Mouse (Mus musculus) heart, embryonic 12.5 days (tissue): ENCODE measurements around the gene Trpv5. TPM values are rescaled to one million over a fixed set of nuclear protein-coding genes. Genes with fewer than 3 reads are reported as not detected.

Experiments used
- ATAC-seq: fragments of 200-750 bp; cut with Nextera tagmentation; 2 replicates; pipeline ENCODE4 v1.8.0; 2017; ENCODE audit warnings: moderate TSS enrichment, moderate library complexity; ENCODE audit not compliant: insufficient number of reproducible peaks, low FRiP score
- H3K27ac ChIP-seq: fragments of 300-500 bp; sonication (generic); 2 replicates; pipeline ENCODE4 v1.5.1; 2016; ENCODE audit warnings: mild to moderate bottlenecking, moderate library complexity; ENCODE audit not compliant: poor library complexity, severe bottlenecking
- H3K27me3 ChIP-seq: fragments of 300-500 bp; sonication (generic); replicated peaks from 2 replicates; pipeline ENCODE4 v1.6.1; 2016; ENCODE audit warnings: mild to moderate bottlenecking, moderate library complexity
- H3K36me3 ChIP-seq: fragments of 300-500 bp; sonication (generic); 2 replicates; pipeline ENCODE4 v1.6.1; 2016; ENCODE audit warnings: mild to moderate bottlenecking, moderate library complexity
- H3K4me1 ChIP-seq: fragments of 300-500 bp; sonication (generic); replicated peaks from 2 replicates; pipeline ENCODE4 v1.6.1; 2016; ENCODE audit warnings: mild to moderate bottlenecking
- H3K4me2 ChIP-seq: fragments of 300-500 bp; sonication (generic); 2 replicates; pipeline ENCODE4 v1.6.1; 2016; ENCODE audit warnings: mild to moderate bottlenecking, moderate library complexity
- H3K4me3 ChIP-seq: fragments of 300-500 bp; sonication (generic); 2 replicates; pipeline ENCODE4 v1.5.1; 2016; ENCODE audit warnings: mild to moderate bottlenecking
- H3K9ac ChIP-seq: fragments of 300-500 bp; sonication (generic); 2 replicates; pipeline ENCODE4 v1.6.1; 2016; ENCODE audit warnings: mild to moderate bottlenecking, moderate library complexity
- H3K9me3 ChIP-seq: fragments of 300-500 bp; sonication (generic); replicated peaks from 2 replicates; pipeline ENCODE4 v1.6.1; 2016; ENCODE audit warnings: mild to moderate bottlenecking, moderate library complexity
- WGBS: fragments of 180-500 bp; shearing (Covaris S2); methylation state at CpG from one replicate; pipeline ENCODE4 v1.1.7; 2016; 5-methylcytosine and 5-hydroxymethylcytosine counted together
- polyA plus RNA-seq: library from polyadenylated mRNA; unstranded; fragments of >200 nt; fragmentation: Nextera tagmentation; extraction: Ambion mirVana; gene quantifications from 2 replicates; pipeline ENCODE4 v1.2.1, GENCODE M21; 2016

Gene Trpv5
- 0.08 TPM in 1 of 2 replicates, not detected in the other for polyA plus RNA-seq

DNA sequence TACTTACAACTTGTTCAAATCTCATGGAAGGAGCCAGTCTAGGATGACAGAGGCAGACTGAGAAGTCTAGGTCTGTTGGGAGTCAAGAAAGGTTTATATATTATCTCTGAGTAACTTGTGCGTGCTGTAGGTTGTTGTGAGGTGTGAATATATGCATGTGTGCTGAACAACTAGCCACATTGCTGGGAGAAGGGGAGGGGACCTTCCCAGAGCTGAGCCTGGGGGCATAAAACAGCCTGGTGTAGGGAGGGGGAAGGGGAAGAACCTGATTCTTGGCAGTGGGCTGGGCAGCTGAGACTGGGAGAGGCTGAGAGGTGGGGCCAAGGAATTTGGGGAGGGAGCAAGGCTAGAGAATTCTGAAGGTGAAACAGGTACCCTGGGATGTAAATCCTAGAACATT is at the start of gene Trpv5:
TSS of gene Trpv5 (minus strand) at position 101 of the 400 bp plus-strand sequence.
- no peak for ATAC-seq
- Histone ChIP-seq H3K9me3 (no peaks in the 10 kb centered on the region), H3K36me3 (no peaks in the 10 kb centered on the region), H3K4me1 (no peaks in the 10 kb centered on the region), H3K27ac (no peak within 1 kb of the TSS), H3K9ac (no peak within 1 kb of the TSS), H3K4me2 (no peak within 1 kb of the TSS), H3K27me3 (no peaks in the 10 kb centered on the region), H3K4me3 (no peak within 1 kb of the TSS)
- 70% methylated on average over 1 of the region's 1 CpGs for WGBS

DNA sequence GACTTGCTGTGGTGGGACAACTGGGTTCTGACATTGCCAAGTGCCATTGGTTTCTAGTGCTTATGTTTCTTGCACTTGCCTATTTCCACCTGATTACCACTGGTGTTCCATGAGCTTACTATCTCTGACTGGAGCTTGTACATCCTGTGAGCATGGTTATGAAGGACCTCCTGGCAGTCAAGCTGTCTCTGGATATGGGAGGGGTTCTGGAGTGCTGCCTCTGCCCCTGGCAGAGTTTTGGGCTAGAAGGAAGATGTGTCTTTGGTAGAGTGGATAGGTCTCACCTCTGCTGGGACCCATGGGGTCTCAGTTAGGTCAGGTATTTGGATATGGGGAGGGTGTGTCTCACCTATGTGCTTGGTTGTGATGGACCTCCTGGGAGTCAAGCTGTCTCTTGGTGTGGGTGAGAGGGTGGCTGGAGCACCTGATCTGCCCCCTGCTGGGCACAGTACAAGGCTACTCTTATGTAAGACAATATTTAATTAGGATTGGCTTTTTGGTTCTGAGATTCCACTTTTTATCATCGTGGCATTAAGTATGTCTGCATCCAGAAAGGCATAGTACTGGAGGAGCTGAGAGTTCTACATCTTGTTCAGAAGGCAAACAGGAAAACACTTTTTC is 47.5 kb upstream of the Trpv5 start:
- no peak for ATAC-seq
- no peak overlapping the region for H3K9ac ChIP-seq
- H3K4me1 ChIP-seq, result no peaks in the 10 kb centered on the region
- H3K36me3 ChIP-seq, result no peaks in the 10 kb centered on the region
- 50% methylated on average over 1 of the region's 1 CpGs for WGBS
- no peaks in the 10 kb centered on the region for H3K27me3 ChIP-seq
- H3K27ac ChIP-seq, result no peak overlapping the region
- H3K9me3 ChIP-seq, result no peaks in the 10 kb centered on the region
- no peak overlapping the region for H3K4me2 ChIP-seq
- no peak overlapping the region for H3K4me3 ChIP-seq

DNA sequence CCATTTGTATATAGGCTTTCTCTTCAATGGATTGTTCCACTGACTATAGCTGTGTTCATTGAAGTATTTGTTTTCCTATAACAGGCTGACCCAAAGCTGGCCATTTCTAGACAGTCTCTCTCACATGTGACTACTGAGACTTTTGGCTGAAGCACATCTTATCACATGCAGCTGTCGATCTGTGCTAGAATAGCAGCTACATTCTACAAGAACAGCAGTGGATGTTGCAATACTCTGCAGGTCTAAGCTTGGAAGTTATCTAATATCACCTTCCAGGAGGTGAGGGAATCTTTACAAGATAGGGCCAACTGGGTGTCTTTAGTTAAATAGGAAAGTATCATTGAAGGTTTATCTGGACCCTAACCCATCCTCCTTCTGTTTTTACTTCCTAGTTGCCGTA is 40.9 kb upstream of the Trpv5 start:
- WGBS, result 65% methylated on average over 2 of the region's 2 CpGs
- Histone ChIP-seq H3K27me3 (no peaks in the 10 kb centered on the region), H3K4me1 (no peaks in the 10 kb centered on the region)

DNA sequence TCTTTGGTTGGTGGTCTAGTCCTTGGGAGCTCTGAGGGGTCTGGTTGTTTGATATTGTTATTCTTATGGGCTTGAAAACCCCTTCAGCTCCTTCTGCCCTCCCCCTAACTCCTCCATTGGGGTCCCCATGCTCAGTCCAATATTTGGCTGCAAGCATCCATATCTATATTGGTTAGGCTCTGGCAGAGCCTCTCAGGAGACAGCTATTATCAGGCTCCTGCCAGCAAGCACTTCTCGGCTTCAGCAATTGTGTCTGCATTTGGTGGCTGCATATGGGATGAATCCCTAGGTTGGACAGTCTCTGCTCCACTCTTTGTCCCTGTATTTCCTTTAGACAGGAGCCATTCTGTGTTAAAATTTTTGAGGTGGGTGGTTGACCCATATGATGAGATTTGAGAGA is 29.7 kb upstream of the Trpv5 start:
- Histone ChIP-seq H3K36me3 (no peaks in the 10 kb centered on the region), H3K27ac (no peak overlapping the region), H3K9ac (no peak overlapping the region), H3K27me3 (no peaks in the 10 kb centered on the region), H3K4me1 (no peaks in the 10 kb centered on the region), H3K4me2 (no peak overlapping the region), H3K4me3 (no peak overlapping the region), H3K9me3 (no peaks in the 10 kb centered on the region)
- no peak for ATAC-seq
- WGBS, result 52% methylated on average over 1 of the region's 1 CpGs

More for the DNA sequence above, 40.9 kb upstream of the Trpv5 start:
- H3K4me3 ChIP-seq, result no peak overlapping the region
- no peak overlapping the region for H3K4me2 ChIP-seq
- ATAC-seq, result no peak
- no peak overlapping the region for H3K27ac ChIP-seq
- H3K9me3 ChIP-seq, result 0 out of 2 replicates have a peak, but pooled peaks cover 4% of the 10 kb centered on the region
- H3K9ac ChIP-seq, result no peak overlapping the region
- no peaks in the 10 kb centered on the region for H3K36me3 ChIP-seq

DNA sequence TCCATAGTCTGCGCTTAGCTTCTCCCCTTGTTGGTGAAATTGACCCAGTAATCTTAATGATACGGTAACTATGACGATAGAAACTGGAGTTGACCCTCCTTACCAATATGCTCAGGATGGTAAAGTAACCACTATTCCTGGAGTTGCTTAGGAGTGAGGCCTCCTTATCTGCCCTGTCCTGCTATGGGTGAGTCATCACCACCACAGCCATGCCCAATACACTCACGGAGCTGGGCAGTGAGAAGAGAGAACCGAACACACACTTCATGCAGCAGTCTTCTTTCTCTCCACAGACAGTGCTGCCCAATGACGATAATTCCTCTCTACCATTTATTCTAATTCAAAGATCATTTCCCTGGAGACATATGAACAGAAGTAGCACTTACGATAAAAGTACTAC is 25.7 kb upstream of the Trpv5 start:
- H3K9ac ChIP-seq, result no peak overlapping the region
- WGBS, result 73% methylated on average over 7 of the region's 7 CpGs
- H3K36me3 ChIP-seq, result no peaks in the 10 kb centered on the region
- H3K27ac ChIP-seq, result 0 out of 2 replicates have a peak overlapping the region, but pooled peaks have one; percentile 51
- no peaks in the 10 kb centered on the region for H3K9me3 ChIP-seq
- no peak overlapping the region for H3K4me2 ChIP-seq
- no peaks in the 10 kb centered on the region for H3K4me1 ChIP-seq
- ATAC-seq, result peak; percentile 87
- H3K4me3 ChIP-seq, result no peak overlapping the region
- no peaks in the 10 kb centered on the region for H3K27me3 ChIP-seq

DNA sequence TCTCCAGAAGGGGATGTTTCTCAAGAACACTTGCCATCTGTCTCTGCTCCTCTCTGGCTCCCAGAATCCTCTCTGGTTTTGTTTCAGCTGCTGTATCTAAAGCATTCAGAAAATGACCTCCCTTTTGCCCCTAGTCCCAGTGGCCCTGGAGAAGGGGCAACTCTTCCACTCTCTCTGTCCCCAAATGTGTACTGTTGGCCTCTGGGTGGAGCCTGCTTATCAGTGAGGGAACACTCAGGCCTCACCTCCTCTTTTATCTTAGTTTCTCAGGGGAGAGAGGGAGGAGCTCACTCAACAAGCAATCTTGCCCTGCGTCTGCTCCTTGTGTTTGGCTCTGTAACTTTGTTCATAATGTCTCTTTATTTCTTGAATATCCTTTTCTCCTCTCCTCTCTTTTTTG is 23.6 kb upstream of the Trpv5 start, which contains the start of gene Kel:
TSS of gene Kel (minus strand) at position 217 of the 400 bp plus-strand sequence.
- Histone ChIP-seq H3K4me1 (no peaks in the 10 kb centered on the region), H3K36me3 (no peaks in the 10 kb centered on the region), H3K9me3 (no peaks in the 10 kb centered on the region), H3K9ac (no peak within 1 kb of the TSS), H3K4me3 (peak within 1 kb of the TSS; percentile 24), H3K27ac (peak within 1 kb of the TSS; percentile 51; the same call in 1 of the 2 replicates), H3K27me3 (no peaks in the 10 kb centered on the region), H3K4me2 (no peak within 1 kb of the TSS)
- WGBS, result 18% methylated on average over 1 of the region's 1 CpGs
- peak; percentile 89 for ATAC-seq

DNA sequence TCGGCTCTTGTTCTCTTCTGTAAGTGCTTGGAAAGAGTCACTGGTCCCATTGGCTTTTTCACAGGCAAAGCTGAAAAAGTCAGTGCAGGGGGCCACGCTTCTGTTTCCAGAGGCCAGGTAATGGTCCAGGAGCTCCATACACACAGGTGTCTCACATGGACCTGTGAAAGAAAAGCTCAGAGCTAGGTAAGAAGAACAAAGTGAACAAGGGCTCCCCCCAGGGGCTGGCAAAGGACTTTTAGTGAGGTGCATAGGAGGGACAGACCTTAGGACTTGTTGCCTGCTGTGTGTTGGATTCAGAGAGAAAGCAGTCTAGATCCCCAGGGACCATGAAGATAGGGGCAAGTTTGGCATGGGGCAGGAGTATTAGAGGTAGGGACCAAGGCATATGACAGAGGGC is 22.4 kb upstream of the Trpv5 start:
- no peak overlapping the region; the same call in 1 of the 2 replicates for H3K9ac ChIP-seq
- ATAC-seq, result peak; percentile 70; the same call in 1 of the 2 replicates
- H3K36me3 ChIP-seq, result no peaks in the 10 kb centered on the region
- WGBS, result 68% methylated on average over 2 of the region's 2 CpGs
- peak overlapping the region; percentile 20 for H3K4me3 ChIP-seq
- H3K27me3 ChIP-seq, result no peaks in the 10 kb centered on the region
- H3K4me1 ChIP-seq, result no peaks in the 10 kb centered on the region
- H3K27ac ChIP-seq, result peak overlapping the region; percentile 51; the same call in 1 of the 2 replicates
- no peak overlapping the region; the same call in 1 of the 2 replicates for H3K4me2 ChIP-seq
- no peaks in the 10 kb centered on the region for H3K9me3 ChIP-seq

DNA sequence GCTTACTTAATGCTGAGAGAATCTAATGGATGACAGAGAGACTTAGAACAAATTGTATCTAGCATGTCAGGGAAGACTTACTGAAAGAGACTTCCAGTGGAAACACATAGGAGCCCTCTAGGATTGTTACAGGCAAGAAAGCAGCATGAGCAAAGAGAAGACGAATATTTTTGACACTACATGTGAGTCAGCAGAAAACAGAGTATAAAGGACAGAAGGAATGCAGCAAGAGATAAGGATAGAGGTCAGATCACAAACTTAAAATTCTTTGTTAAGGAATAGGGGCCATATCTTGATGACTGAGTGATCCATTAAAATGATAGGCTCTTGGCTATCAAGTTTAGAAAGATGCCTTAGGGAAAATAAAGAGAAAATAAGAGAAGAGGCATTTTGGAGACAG is 20.7 kb upstream of the Trpv5 start:
- 56% methylated on average over 1 of the region's 1 CpGs for WGBS
- no peak for ATAC-seq
- Histone ChIP-seq H3K4me1 (no peaks in the 10 kb centered on the region), H3K27me3 (no peaks in the 10 kb centered on the region), H3K4me2 (no peak overlapping the region), H3K9me3 (no peaks in the 10 kb centered on the region), H3K36me3 (no peaks in the 10 kb centered on the region), H3K9ac (no peak overlapping the region), H3K4me3 (0 out of 2 replicates have a peak overlapping the region, but pooled peaks have one; percentile 20), H3K27ac (no peak overlapping the region)

DNA sequence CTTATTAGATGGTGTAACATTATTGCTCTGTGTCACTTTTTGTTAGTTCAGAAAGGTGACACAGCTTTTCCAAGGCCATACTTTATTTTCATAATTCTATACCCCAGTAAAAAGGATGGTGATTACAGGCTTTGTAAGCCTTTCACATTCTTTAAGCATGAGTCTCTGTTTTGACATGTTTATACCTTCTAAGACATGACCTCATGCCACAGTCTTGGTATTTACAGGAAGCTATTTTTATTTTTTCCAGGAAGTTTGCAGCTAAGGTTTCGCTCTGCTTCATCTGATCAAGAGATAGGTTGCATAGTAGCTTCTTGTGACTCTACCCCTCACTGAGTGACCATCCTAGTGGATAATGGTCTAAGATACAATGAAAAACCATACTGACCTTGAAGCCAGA is 13.8 kb upstream of the Trpv5 start:
- Histone ChIP-seq H3K9me3 (no peaks in the 10 kb centered on the region), H3K4me1 (no peaks in the 10 kb centered on the region), H3K4me2 (no peak overlapping the region), H3K27ac (no peak overlapping the region), H3K36me3 (no peaks in the 10 kb centered on the region), H3K9ac (no peak overlapping the region), H3K27me3 (no peaks in the 10 kb centered on the region), H3K4me3 (no peak overlapping the region)
- no peak for ATAC-seq
- 64% methylated on average over 1 of the region's 1 CpGs for WGBS

DNA sequence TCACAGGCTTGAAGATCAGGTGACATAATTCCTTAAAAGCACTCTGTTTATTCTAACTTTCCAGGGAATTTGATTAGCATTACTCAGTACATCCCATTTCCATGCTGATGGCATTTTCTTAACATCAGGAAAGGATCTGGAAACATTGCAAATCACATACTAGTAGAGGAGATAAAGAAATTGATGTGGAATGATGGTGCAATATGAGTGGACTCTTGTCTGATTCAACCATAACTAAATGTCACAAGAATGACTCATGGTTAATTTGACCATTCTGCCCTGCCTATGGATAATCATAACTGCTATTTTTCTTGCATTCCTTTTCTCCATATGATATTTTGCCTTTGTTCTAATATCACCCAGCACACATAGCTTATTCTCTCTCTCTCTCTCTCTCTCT is 11.6 kb upstream of the Trpv5 start:
- no peaks in the 10 kb centered on the region for H3K4me1 ChIP-seq
- H3K27me3 ChIP-seq, result no peaks in the 10 kb centered on the region
- H3K36me3 ChIP-seq, result no peaks in the 10 kb centered on the region
- no peak for ATAC-seq
- no peak overlapping the region for H3K27ac ChIP-seq
- no peak overlapping the region for H3K4me3 ChIP-seq
- no peaks in the 10 kb centered on the region for H3K9me3 ChIP-seq
- H3K9ac ChIP-seq, result no peak overlapping the region
- H3K4me2 ChIP-seq, result no peak overlapping the region

DNA sequence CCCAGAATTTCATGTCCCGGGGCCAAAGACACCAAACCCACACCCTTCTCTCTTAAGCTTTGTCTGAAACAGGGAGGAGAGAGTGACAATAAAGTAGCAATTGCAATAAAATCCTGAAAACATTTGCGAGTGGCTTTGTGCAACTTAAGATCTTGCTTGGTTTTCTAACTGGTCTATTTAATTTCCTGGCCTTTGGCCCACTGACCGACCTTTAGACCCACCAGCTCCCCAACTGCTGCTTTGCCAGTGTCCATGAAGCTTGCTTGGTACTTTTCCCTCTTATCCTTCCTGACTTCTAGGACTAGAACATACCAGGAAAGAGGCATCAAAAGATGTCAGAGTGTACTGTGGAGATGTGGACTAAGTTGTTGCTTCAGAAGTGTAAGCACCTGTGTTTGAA is 5.0 kb upstream of the Trpv5 start:
- Histone ChIP-seq H3K27ac (no peak overlapping the region), H3K9me3 (no peaks in the 10 kb centered on the region), H3K27me3 (no peaks in the 10 kb centered on the region), H3K4me1 (no peaks in the 10 kb centered on the region), H3K36me3 (no peaks in the 10 kb centered on the region), H3K4me2 (no peak overlapping the region), H3K9ac (no peak overlapping the region), H3K4me3 (no peak overlapping the region)
- ATAC-seq, result no peak
- WGBS, result 82% methylated on average over 3 of the region's 3 CpGs

DNA sequence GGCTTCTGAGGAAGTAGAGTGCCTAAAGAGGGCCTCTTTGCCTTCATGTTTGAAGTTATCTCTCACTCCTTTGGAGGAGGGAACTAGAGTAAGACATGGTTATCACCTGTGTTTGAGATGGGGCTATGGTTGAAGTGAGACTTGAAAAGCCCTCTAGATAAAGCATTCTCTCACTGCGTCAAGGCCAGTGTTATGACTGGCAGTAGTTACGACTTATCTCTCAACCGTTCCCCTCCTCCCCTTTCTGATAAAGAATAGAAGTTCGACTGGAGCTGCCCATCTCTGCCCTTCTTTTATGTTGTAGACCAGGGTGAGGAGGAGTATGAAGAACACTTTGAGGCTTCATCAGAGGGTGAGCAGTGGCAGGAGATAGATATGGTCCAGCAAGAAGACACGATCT is 4.3 kb upstream of the Trpv5 start:
- no peak for ATAC-seq
- WGBS, result 29% methylated on average over 5 of the region's 5 CpGs
- no peaks in the 10 kb centered on the region for H3K36me3 ChIP-seq
- H3K4me3 ChIP-seq, result no peak overlapping the region
- H3K4me2 ChIP-seq, result no peak overlapping the region
- no peak overlapping the region for H3K9ac ChIP-seq
- no peaks in the 10 kb centered on the region for H3K27me3 ChIP-seq
- no peaks in the 10 kb centered on the region for H3K9me3 ChIP-seq
- H3K4me1 ChIP-seq, result no peaks in the 10 kb centered on the region
- H3K27ac ChIP-seq, result no peak overlapping the region
